Mouse (Mus musculus) bone marrow, adult 2 months (tissue): ENCODE results near the gene Samd9l.

Experiments
- CTCF ChIP-seq: fragments of 200-500 bp; IDR thresholded peaks from 2 replicates; pipeline ENCODE4 v1.5.1; 2011; ENCODE audit warnings: low read length, control low read depth; ENCODE audit not compliant: control insufficient read depth, insufficient read depth
- POLR2A ChIP-seq: fragments of 200-500 bp; IDR thresholded peaks from 2 replicates; pipeline ENCODE4 v1.6.1; 2011; ENCODE audit warnings: low read depth, mild to moderate bottlenecking, control low read depth, low read length, borderline replicate concordance; ENCODE audit not compliant: control insufficient read depth

- TF ChIP-seq CTCF (no peak), POLR2A (no peak)
Measured at GRCm38 (mm10) chr6:3369527-3369926, 29.8 kb downstream of the Samd9l start.
